ENCODE assay signal across 14 mouse cellular contexts in the genomic region with DNA sequence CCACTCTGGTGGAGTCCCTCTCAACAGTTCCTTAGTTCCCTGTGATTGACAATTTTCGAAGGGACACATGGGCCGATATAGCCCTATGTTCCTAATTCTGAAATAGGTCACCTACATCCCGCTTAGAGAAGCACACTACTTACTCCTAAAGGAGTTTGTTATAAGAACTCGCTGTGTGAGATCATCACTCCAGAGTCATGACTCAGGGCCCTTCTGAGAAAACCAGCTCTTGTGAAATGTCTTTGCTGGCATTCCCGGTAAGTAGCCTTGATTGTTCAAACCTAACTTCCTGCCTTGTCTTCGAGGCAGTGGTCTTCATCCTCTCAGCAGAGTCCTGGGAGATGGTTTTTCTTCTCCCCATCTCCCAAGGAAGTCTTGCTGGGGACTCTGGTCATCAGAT. TPM values are rescaled to one million over a fixed set of nuclear protein-coding genes. Genes with fewer than 3 reads are reported as not detected.
DNase-seq lines count a peak whose midpoint lies in the region; ATAC-seq lines count a peak whose summit lies in the region.
"Had no signal": no experiment of that assay in that cellular context is flagged by ENCODE, and none has a peak within 500 bp of the region (broad histone marks: within the 10 kb centered on the region; RNA-seq: fewer than 3 reads in every experiment).

No protein-coding gene starts in this region.

- H3K4me3 ChIP-seq in hindbrain, embryonic 12.5 days, result no peak overlapping the region
- no peak overlapping the region for H3K4me3 ChIP-seq in hindbrain, embryonic 11.5 days (ENCODE audit: low read depth, low read length)
- no peak overlapping the region for H3K4me3 ChIP-seq in midbrain, embryonic 11.5 days (ENCODE audit: low read depth, low read length)
- H3K4me3 ChIP-seq in midbrain, embryonic 15.5 days, result no peak overlapping the region
- H3K4me3 ChIP-seq in limb, embryonic 10.5 days, result peak overlapping the region; percentile 53; the same call in 1 of the 2 replicates
- H3K4me3 ChIP-seq in stomach, embryonic 15.5 days (replicated peaks), result no peak overlapping the region

- peaks cover 8% of the 10 kb centered on the region for H3K4me1 ChIP-seq in hindbrain, embryonic 12.5 days
- H3K4me1 ChIP-seq in hindbrain, embryonic 11.5 days (replicated peaks; ENCODE audit: control insufficient read depth, insufficient read depth, low read length), result 0 out of 2 replicates have a peak, but pooled peaks cover 2% of the 10 kb centered on the region
- peaks cover 7% of the 10 kb centered on the region; the same call in 1 of the 2 replicates for H3K4me1 ChIP-seq in midbrain, embryonic 11.5 days (ENCODE audit: control insufficient read depth, insufficient read depth, low read length)
- peaks cover 12% of the 10 kb centered on the region; the same call in 1 of the 2 replicates for H3K4me1 ChIP-seq in midbrain, embryonic 15.5 days
- H3K4me1 ChIP-seq in limb, embryonic 10.5 days, result peaks cover 13% of the 10 kb centered on the region
- 0 out of 2 replicates have a peak, but pooled peaks cover 3% of the 10 kb centered on the region for H3K4me1 ChIP-seq in stomach, embryonic 15.5 days

- H3K27me3 ChIP-seq in hindbrain, embryonic 12.5 days, result peaks cover 75% of the 10 kb centered on the region
- H3K27me3 ChIP-seq in hindbrain, embryonic 11.5 days (ENCODE audit: control insufficient read depth, insufficient read depth, low read length), result peaks cover 37% of the 10 kb centered on the region
- H3K27me3 ChIP-seq in midbrain, embryonic 11.5 days (ENCODE audit: control insufficient read depth, insufficient read depth, low read length), result peaks cover 31% of the 10 kb centered on the region
- peaks cover 53% of the 10 kb centered on the region for H3K27me3 ChIP-seq in midbrain, embryonic 15.5 days (replicated peaks)
- H3K27me3 ChIP-seq in limb, embryonic 10.5 days (ENCODE audit: low read depth, poor library complexity, severe bottlenecking), result peaks cover 74% of the 10 kb centered on the region
- peaks cover 12% of the 10 kb centered on the region for H3K27me3 ChIP-seq in stomach, embryonic 15.5 days (replicated peaks)

- DNase-seq in hindbrain, embryonic 11.5 days (ENCODE audit: low spot score), result no peak
- no peak for DNase-seq in midbrain, embryonic 11.5 days (ENCODE audit: low spot score, missing footprints)
- no peak for DNase-seq in limb, embryonic 10.5 days (ENCODE audit: low spot score)
- DNase-seq in thymus, postnatal 0 days (ENCODE audit: low spot score), result no peak
- no peak for DNase-seq in urinary bladder, adult 2 months (ENCODE audit: low spot score)
- DNase-seq: lung, postnatal 10 days; thymus, postnatal 14 days had no signal

- 82% methylated on average over 6 of the region's 6 CpGs for WGBS in hindbrain, embryonic 12.5 days
- WGBS in hindbrain, embryonic 11.5 days, result 91% methylated on average over 6 of the region's 6 CpGs
- WGBS in midbrain, embryonic 11.5 days, result 89% methylated on average over 6 of the region's 6 CpGs
- WGBS in midbrain, embryonic 15.5 days, result 90% methylated on average over 6 of the region's 6 CpGs
- 86% methylated on average over 6 of the region's 6 CpGs for WGBS in limb, embryonic 10.5 days
- WGBS in stomach, embryonic 15.5 days, result 83% methylated on average over 6 of the region's 6 CpGs

- 0 out of 2 replicates have a peak, but pooled peaks have one; percentile 14 for ATAC-seq in hindbrain, embryonic 12.5 days (ENCODE audit: low FRiP score)
- no peak for ATAC-seq in hindbrain, embryonic 11.5 days (ENCODE audit: low FRiP score)
- ATAC-seq in midbrain, embryonic 11.5 days (ENCODE audit: low FRiP score), result 0 out of 2 replicates have a peak, but pooled peaks have one; percentile 7
- no peak for ATAC-seq in midbrain, embryonic 15.5 days (replicated peaks)
- no peak for ATAC-seq in stomach, embryonic 15.5 days (ENCODE audit: insufficient read depth, low FRiP score, low read depth)

- H3K4me2 ChIP-seq in hindbrain, embryonic 12.5 days (replicated peaks), result no peak overlapping the region
- no peak overlapping the region for H3K4me2 ChIP-seq in hindbrain, embryonic 11.5 days (replicated peaks; ENCODE audit: low read depth, low read length)
- no peak overlapping the region for H3K4me2 ChIP-seq in midbrain, embryonic 11.5 days
- H3K4me2 ChIP-seq in midbrain, embryonic 15.5 days, result no peak overlapping the region
- peak overlapping the region; percentile 89; the same call in 1 of the 2 replicates for H3K4me2 ChIP-seq in stomach, embryonic 15.5 days

- no peaks in the 10 kb centered on the region for H3K9me3 ChIP-seq in hindbrain, embryonic 12.5 days (replicated peaks)
- H3K9me3 ChIP-seq in hindbrain, embryonic 11.5 days (ENCODE audit: control insufficient read depth, low read length), result no peaks in the 10 kb centered on the region
- no peaks in the 10 kb centered on the region for H3K9me3 ChIP-seq in midbrain, embryonic 11.5 days (ENCODE audit: control insufficient read depth, low read length)
- no peaks in the 10 kb centered on the region for H3K9me3 ChIP-seq in midbrain, embryonic 15.5 days
- no peaks in the 10 kb centered on the region for H3K9me3 ChIP-seq in limb, embryonic 10.5 days (replicated peaks)
- no peaks in the 10 kb centered on the region for H3K9me3 ChIP-seq in stomach, embryonic 15.5 days
- H3K9me3 ChIP-seq: hindbrain, embryonic 15.5 days; megakaryocyte, embryonic 14.5 days had no signal

- H3K9ac ChIP-seq in hindbrain, embryonic 12.5 days, result no peak overlapping the region
- no peak overlapping the region for H3K9ac ChIP-seq in hindbrain, embryonic 11.5 days (ENCODE audit: low read depth, low read length)
- no peak overlapping the region for H3K9ac ChIP-seq in midbrain, embryonic 11.5 days (ENCODE audit: low read length)
- no peak overlapping the region for H3K9ac ChIP-seq in midbrain, embryonic 15.5 days
- no peak overlapping the region for H3K9ac ChIP-seq in stomach, embryonic 15.5 days

- no peak overlapping the region for H3K27ac ChIP-seq in hindbrain, embryonic 12.5 days
- no peak overlapping the region for H3K27ac ChIP-seq in hindbrain, embryonic 11.5 days (ENCODE audit: low read depth, low read length)
- H3K27ac ChIP-seq in midbrain, embryonic 11.5 days (ENCODE audit: low read depth, low read length), result no peak overlapping the region
- no peak overlapping the region for H3K27ac ChIP-seq in midbrain, embryonic 15.5 days
- no peak overlapping the region for H3K27ac ChIP-seq in limb, embryonic 10.5 days
- H3K27ac ChIP-seq in stomach, embryonic 15.5 days, result no peak overlapping the region
- H3K27ac ChIP-seq: hindbrain, embryonic 15.5 days had no signal

- no peaks in the 10 kb centered on the region for H3K36me3 ChIP-seq in hindbrain, embryonic 12.5 days
- no peaks in the 10 kb centered on the region for H3K36me3 ChIP-seq in hindbrain, embryonic 11.5 days (ENCODE audit: control insufficient read depth, insufficient read depth, low read length)
- no peaks in the 10 kb centered on the region for H3K36me3 ChIP-seq in midbrain, embryonic 11.5 days (ENCODE audit: control insufficient read depth, insufficient read depth, low read length)
- no peaks in the 10 kb centered on the region for H3K36me3 ChIP-seq in midbrain, embryonic 15.5 days (replicated peaks)
- H3K36me3 ChIP-seq in limb, embryonic 10.5 days, result peaks cover 7% of the 10 kb centered on the region; the same call in 1 of the 2 replicates
- H3K36me3 ChIP-seq in stomach, embryonic 15.5 days, result no peaks in the 10 kb centered on the region
- H3K36me3 ChIP-seq: hindbrain, embryonic 15.5 days had no signal

RNA-seq across cellular contexts. Expression of a gene that starts 2.8 kb away (rescaled TPM):
- 0.72 TPM in 1 of 2 replicates, not detected in the other for polyA plus RNA-seq in hindbrain, embryonic 12.5 days (2016; fragmentation: Nextera tagmentation; extraction: Ambion mirVana)
- 0.14 TPM in 1 of 2 replicates, not detected in the other for polyA plus RNA-seq in hindbrain, embryonic 11.5 days (2014; fragmentation: Nextera tagmentation; extraction: Ambion mirVana)
- not detected in 2 replicates for polyA plus RNA-seq in midbrain, embryonic 11.5 days (2014; fragmentation: Nextera tagmentation; extraction: Ambion mirVana)
- polyA plus RNA-seq in midbrain, embryonic 15.5 days (2015; fragmentation: Nextera tagmentation; extraction: Ambion mirVana), result 0.41 and 0.59 TPM in 2 replicates
- polyA plus RNA-seq in limb, embryonic 10.5 days (2016; fragmentation: Nextera tagmentation; extraction: Ambion mirVana), result 0.14 and 0.26 TPM in 2 replicates
- 3.8 and 4.7 TPM in 2 replicates for polyA plus RNA-seq in stomach, embryonic 15.5 days (2015; fragmentation: Nextera tagmentation; extraction: Ambion mirVana)
- 3.7 and 4.3 TPM in 2 replicates for polyA plus RNA-seq in thymus, postnatal 0 days (2015; fragmentation: Nextera tagmentation; extraction: Ambion mirVana)
- 1.6 and 1.7 TPM in 2 replicates for polyA plus RNA-seq in urinary bladder, adult 2 months (2012; rRNA removed)

RNA-seq across cellular contexts. Expression of a gene that starts 7.3 kb away (rescaled TPM):
- polyA plus RNA-seq in hindbrain, embryonic 12.5 days (2016; fragmentation: Nextera tagmentation; extraction: Ambion mirVana), result 0.36 and 0.57 TPM in 2 replicates
- 0.28 and 0.62 TPM in 2 replicates for polyA plus RNA-seq in hindbrain, embryonic 11.5 days (2014; fragmentation: Nextera tagmentation; extraction: Ambion mirVana)
- 0.12 and 0.40 TPM in 2 replicates for polyA plus RNA-seq in midbrain, embryonic 11.5 days (2014; fragmentation: Nextera tagmentation; extraction: Ambion mirVana)
- 0.67 and 0.70 TPM in 2 replicates for polyA plus RNA-seq in midbrain, embryonic 15.5 days (2015; fragmentation: Nextera tagmentation; extraction: Ambion mirVana)
- 0.23 and 0.30 TPM in 2 replicates for polyA plus RNA-seq in limb, embryonic 10.5 days (2016; fragmentation: Nextera tagmentation; extraction: Ambion mirVana)
- polyA plus RNA-seq in stomach, embryonic 15.5 days (2015; fragmentation: Nextera tagmentation; extraction: Ambion mirVana), result 0.85 and 0.96 TPM in 2 replicates
- 0.78 and 1.2 TPM in 2 replicates for polyA plus RNA-seq in thymus, postnatal 0 days (2015; fragmentation: Nextera tagmentation; extraction: Ambion mirVana)
- polyA plus RNA-seq in urinary bladder, adult 2 months (2012; rRNA removed), result 0.06 TPM in 2 replicates
- polyA plus RNA-seq: erythroblast, embryonic 14.5 days had no signal

RNA-seq across cellular contexts. Expression of a gene that starts 10.3 kb away (rescaled TPM):
- polyA plus RNA-seq in hindbrain, embryonic 12.5 days (2016; fragmentation: Nextera tagmentation; extraction: Ambion mirVana), result 0.36 and 0.56 TPM in 2 replicates
- 0.33 TPM in 1 of 2 replicates, not detected in the other for polyA plus RNA-seq in hindbrain, embryonic 11.5 days (2014; fragmentation: Nextera tagmentation; extraction: Ambion mirVana)
- polyA plus RNA-seq in midbrain, embryonic 11.5 days (2014; fragmentation: Nextera tagmentation; extraction: Ambion mirVana), result 0.18 and 0.22 TPM in 2 replicates
- 0.25 and 0.66 TPM in 2 replicates for polyA plus RNA-seq in midbrain, embryonic 15.5 days (2015; fragmentation: Nextera tagmentation; extraction: Ambion mirVana)
- polyA plus RNA-seq in limb, embryonic 10.5 days (2016; fragmentation: Nextera tagmentation; extraction: Ambion mirVana), result 0.24 TPM in 1 of 2 replicates, not detected in the other
- polyA plus RNA-seq in stomach, embryonic 15.5 days (2015; fragmentation: Nextera tagmentation; extraction: Ambion mirVana), result 11.8 and 12.9 TPM in 2 replicates
- polyA plus RNA-seq in thymus, postnatal 0 days (2015; fragmentation: Nextera tagmentation; extraction: Ambion mirVana), result 0.14 TPM in 1 of 2 replicates, not detected in the other
- 0.18 and 0.25 TPM in 2 replicates for polyA plus RNA-seq in urinary bladder, adult 2 months (2012; rRNA removed)
- polyA plus RNA-seq: activated CD4-positive, CD25-positive, alpha-beta regulatory T cell, adult 4 months had no signal

RNA-seq across cellular contexts. Expression of a gene that starts 15.3 kb away (rescaled TPM):
- polyA plus RNA-seq in hindbrain, embryonic 12.5 days (2016; fragmentation: Nextera tagmentation; extraction: Ambion mirVana), result 15.7 and 19.5 TPM in 2 replicates
- 6.6 and 7.6 TPM in 2 replicates for polyA plus RNA-seq in hindbrain, embryonic 11.5 days (2014; fragmentation: Nextera tagmentation; extraction: Ambion mirVana)
- 4.9 and 5.8 TPM in 2 replicates for polyA plus RNA-seq in midbrain, embryonic 11.5 days (2014; fragmentation: Nextera tagmentation; extraction: Ambion mirVana)
- polyA plus RNA-seq in midbrain, embryonic 15.5 days (2015; fragmentation: Nextera tagmentation; extraction: Ambion mirVana), result 5.7 and 6.2 TPM in 2 replicates
- 7.7 and 13.3 TPM in 2 replicates for polyA plus RNA-seq in limb, embryonic 10.5 days (2016; fragmentation: Nextera tagmentation; extraction: Ambion mirVana)
- 6.3 and 8.0 TPM in 2 replicates for polyA plus RNA-seq in stomach, embryonic 15.5 days (2015; fragmentation: Nextera tagmentation; extraction: Ambion mirVana)
- 2.2 and 2.7 TPM in 2 replicates for polyA plus RNA-seq in thymus, postnatal 0 days (2015; fragmentation: Nextera tagmentation; extraction: Ambion mirVana)
- polyA plus RNA-seq in urinary bladder, adult 2 months (2012; rRNA removed), result 7.2 and 9.4 TPM in 2 replicates

RNA-seq across cellular contexts. Expression of a gene that starts 20.1 kb away (rescaled TPM):
- 10.8 and 13.5 TPM in 2 replicates for polyA plus RNA-seq in hindbrain, embryonic 12.5 days (2016; fragmentation: Nextera tagmentation; extraction: Ambion mirVana)
- 11.0 and 12.9 TPM in 2 replicates for polyA plus RNA-seq in hindbrain, embryonic 11.5 days (2014; fragmentation: Nextera tagmentation; extraction: Ambion mirVana)
- polyA plus RNA-seq in midbrain, embryonic 11.5 days (2014; fragmentation: Nextera tagmentation; extraction: Ambion mirVana), result 4.0 and 4.5 TPM in 2 replicates
- 2.3 and 2.7 TPM in 2 replicates for polyA plus RNA-seq in midbrain, embryonic 15.5 days (2015; fragmentation: Nextera tagmentation; extraction: Ambion mirVana)
- polyA plus RNA-seq in limb, embryonic 10.5 days (2016; fragmentation: Nextera tagmentation; extraction: Ambion mirVana), result 25.3 and 29.3 TPM in 2 replicates
- polyA plus RNA-seq in stomach, embryonic 15.5 days (2015; fragmentation: Nextera tagmentation; extraction: Ambion mirVana), result 32.0 and 36.9 TPM in 2 replicates
- polyA plus RNA-seq in thymus, postnatal 0 days (2015; fragmentation: Nextera tagmentation; extraction: Ambion mirVana), result 70.3 and 76.2 TPM in 2 replicates
- 7.0 and 8.9 TPM in 2 replicates for polyA plus RNA-seq in urinary bladder, adult 2 months (2012; rRNA removed)

Comparison
In these comparisons a context has a peak if more than half of its experiments do, and no peak if none do; other contexts are left out.
1. ATAC-seq: peak in hindbrain, embryonic 12.5 days (single experiment) and midbrain, embryonic 11.5 days (single experiment); none in hindbrain, embryonic 11.5 days (single experiment), midbrain, embryonic 15.5 days (single experiment) and stomach, embryonic 15.5 days (single experiment).